Mouse (Mus musculus) layer of hippocampus, adult 9-10 months (tissue): Measurements from ENCODE around the gene Miox.
A peak's percentile ranks its signal among the peaks of the same experiment; 100 is the strongest.

ENCODE experiments used
- DNase-seq: peaks from one replicate; pipeline ENCODE4 v3.0.0; 2022; ENCODE audit warnings: low spot score

Gene Miox

GRCm38 (mm10) chr15:89372068-89372467 is 37.9 kb downstream of the Miox start:
- no peak for DNase-seq

GRCm38 (mm10) chr15:89372536-89372935 is 38.3 kb downstream of the Miox start:
- DNase-seq, result no peak

GRCm38 (mm10) chr15:89373027-89373761 is 39.0 kb downstream of the Miox start:
- peak; percentile 74 for DNase-seq

- DNase-seq, result peak; percentile 94
Measured at GRCm38 (mm10) chr15:89373762-89374248, 39.6 kb downstream of the Miox start, which contains the start of gene Sco2. Gene Sco2, minus strand, starts transcription at chr15:89373846.

- DNase-seq, result no peak
Measured at GRCm38 (mm10) chr15:89374340-89374739, 40.1 kb downstream of the Miox start.

- DNase-seq, result no peak
Measured at GRCm38 (mm10) chr15:89374801-89375534, 40.8 kb downstream of the Miox start.

- DNase-seq, result no peak
Measured at GRCm38 (mm10) chr15:89376040-89376439, 41.8 kb downstream of the Miox start.

GRCm38 (mm10) chr15:89376957-89377356 is 42.8 kb downstream of the Miox start, which contains the start of gene Tymp:
Gene Tymp, minus strand, starts transcription at chr15:89377039.
- no peak for DNase-seq

- no peak for DNase-seq
Measured at GRCm38 (mm10) chr15:89377362-89377761, 43.2 kb downstream of the Miox start.

GRCm38 (mm10) chr15:89377938-89378828 is 44.0 kb downstream of the Miox start:
- no peak for DNase-seq

- DNase-seq, result no peak
Measured at GRCm38 (mm10) chr15:89378831-89379401, 44.7 kb downstream of the Miox start, which contains the start of gene Odf3b. Gene Odf3b, minus strand, starts transcription at chr15:89379282.

GRCm38 (mm10) chr15:89379429-89379828 is 45.2 kb downstream of the Miox start:
- DNase-seq, result no peak

- DNase-seq, result no peak
Measured at GRCm38 (mm10) chr15:89384617-89385016, 50.4 kb downstream of the Miox start, which contains the start of gene Klhdc7b. Gene Klhdc7b, plus strand, starts transcription at chr15:89384917.
